Mouse (Mus musculus) kidney, adult 2 months (tissue): ENCODE measurements at regions not wholly inside any gene's neighbourhood (a gene's known extent, or its start where the extent isn't known, plus 50 kb on each side); places are given as distances from the start of the nearest gene placed in this dataset.

ENCODE experiments used
- DNase-seq: peaks from one replicate; pipeline ENCODE4 v3.0.0; 2021
- H3K27ac ChIP-seq: fragments of 200-500 bp; 2 replicates; pipeline ENCODE4 v1.5.1; 2012; ENCODE audit warnings: low read depth, low read length, control low read depth, inconsistent platforms; ENCODE audit not compliant: insufficient read depth
- H3K27me3 ChIP-seq: fragments of 200-500 bp; replicated peaks from 2 replicates; pipeline ENCODE4 v1.6.1; 2012; ENCODE audit warnings: mild to moderate bottlenecking, moderate library complexity, low read length, inconsistent platforms; ENCODE audit not compliant: control insufficient read depth, insufficient read depth
- H3K36me3 ChIP-seq: fragments of 200-500 bp; 2 replicates; pipeline ENCODE4 v1.6.1; 2012; ENCODE audit warnings: mild to moderate bottlenecking, moderate library complexity, low read length, inconsistent platforms; ENCODE audit not compliant: control insufficient read depth, insufficient read depth
- H3K4me1 ChIP-seq: fragments of 200-500 bp; 2 replicates; pipeline ENCODE4 v1.6.1; 2011; ENCODE audit warnings: low read length; ENCODE audit not compliant: control insufficient read depth, insufficient read depth
- H3K4me3 ChIP-seq: fragments of 200-500 bp; 2 replicates; pipeline ENCODE4 v1.5.1; 2011; ENCODE audit warnings: mild to moderate bottlenecking, low read depth, low read length, control low read depth; ENCODE audit not compliant: insufficient read depth
- CTCF ChIP-seq: fragments of 200-500 bp; conservative IDR thresholded peaks from 2 replicates; pipeline ENCODE4 v1.5.1; 2011; ENCODE audit warnings: low read depth, mild to moderate bottlenecking, control low read depth, low read length, moderate library complexity, mixed read lengths; ENCODE audit not compliant: insufficient read depth, insufficient read length
- POLR2A ChIP-seq: fragments of 200-500 bp; IDR thresholded peaks from one replicate; pipeline ENCODE4 v1.6.1; 2011; ENCODE audit warnings: low read depth, low read length, control low read depth
- WGBS: fragments of 180-500 bp; shearing (Covaris S2); methylation state at CpG from one replicate; pipeline ENCODE4 v1.1.7; 2018; 5-methylcytosine and 5-hydroxymethylcytosine counted together

GRCm38 (mm10) chr15:59261380-59261779, 372.3 kb downstream of the Gm49356 start:
- H3K4me1 ChIP-seq: peaks cover 5% of the 10 kb centered on the region; the same call in 1 of the 2 replicates
- no peaks in the 10 kb centered on the region for H3K27me3 ChIP-seq
- H3K36me3 ChIP-seq: no peaks in the 10 kb centered on the region
- peak; percentile 78 for DNase-seq
- TF ChIP-seq POLR2A: no peak
- TF ChIP-seq CTCF: no peak
- WGBS: 42% methylated on average over 1 of the region's 1 CpGs
- no peak overlapping the region for H3K4me3 ChIP-seq
- H3K27ac ChIP-seq: no peak overlapping the region

GRCm38 (mm10) chr15:59262380-59262779, 373.3 kb downstream of the Gm49356 start:
- Histone ChIP-seq H3K36me3 (no peaks in the 10 kb centered on the region), H3K27ac (no peak overlapping the region), H3K4me1 (peaks cover 5% of the 10 kb centered on the region; the same call in 1 of the 2 replicates), H3K27me3 (no peaks in the 10 kb centered on the region), H3K4me3 (no peak overlapping the region)
- TF ChIP-seq POLR2A (no peak), CTCF (no peak)
- DNase-seq: no peak
- WGBS: 92% methylated on average over 2 of the region's 2 CpGs

DNA sequence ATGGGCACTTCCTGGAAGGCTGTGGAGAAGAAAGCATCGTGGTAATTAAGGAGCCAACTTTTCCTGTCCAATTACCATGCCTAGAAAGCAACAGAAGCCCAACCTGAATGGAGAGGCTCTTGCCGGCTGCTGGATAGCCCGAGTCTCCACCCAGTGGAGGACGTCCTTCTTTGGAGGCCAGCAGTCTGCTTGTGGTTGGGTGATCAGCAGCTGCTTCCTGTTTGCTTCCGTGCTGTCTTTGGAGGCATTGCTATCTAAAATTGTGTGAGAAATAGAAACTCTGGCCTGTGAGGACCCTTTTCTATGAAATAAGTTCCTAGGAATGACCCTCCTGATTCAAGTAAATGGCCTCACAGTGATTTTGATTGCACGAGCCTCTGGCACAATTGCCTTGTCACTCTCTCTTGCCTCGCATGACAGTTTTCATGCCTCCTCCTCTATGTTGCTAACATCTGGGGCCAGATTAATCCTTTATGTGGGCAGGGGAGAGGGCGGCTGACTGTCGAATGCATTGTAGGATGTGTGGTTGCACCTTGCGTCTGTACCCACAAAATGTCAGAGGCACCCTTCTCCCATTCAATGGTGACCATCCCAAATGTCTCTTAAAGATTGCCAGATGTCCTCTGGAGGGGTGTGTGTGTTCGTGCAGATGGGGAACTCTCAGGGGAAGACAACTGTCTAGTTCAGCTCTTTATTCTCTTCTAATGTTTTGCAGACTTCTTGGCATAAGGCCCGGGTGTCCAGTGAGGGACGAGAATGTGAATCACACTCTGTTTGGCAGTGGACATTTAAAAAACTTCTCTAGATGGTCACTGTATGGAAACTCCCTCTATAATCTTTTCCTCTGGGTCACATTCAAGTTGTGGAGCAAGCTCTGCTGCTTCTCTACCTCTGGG, 374.6 kb downstream of the Gm49356 start:
- peak; percentile 64 for DNase-seq

More for the DNA sequence above, 374.6 kb downstream of the Gm49356 start:
- TF ChIP-seq CTCF: 0 out of 2 replicates have a peak, but pooled peaks have one; percentile 18
- no peak for TF ChIP-seq POLR2A
- 46% methylated on average over 13 of the region's 13 CpGs for whole genome bisulfite sequencing
- Histone ChIP-seq H3K4me3 (no peak overlapping the region), H3K4me1 (peaks cover 5% of the 10 kb centered on the region; the same call in 1 of the 2 replicates), H3K36me3 (no peaks in the 10 kb centered on the region), H3K27me3 (no peaks in the 10 kb centered on the region), H3K27ac (no peak overlapping the region)
